Mouse (Mus musculus): ENCODE data around the gene Chit1. TPM values are rescaled to one million over a fixed set of nuclear protein-coding genes. Genes with fewer than 3 reads are reported as not detected.
A peak's percentile ranks its signal among the peaks of the same experiment; 100 is the strongest.

Chit1 gene
- polyA plus RNA-seq, 1 experiment, result not detected

- Histone ChIP-seq H3K36me3 (ENCODE audit: control insufficient read depth, insufficient read depth, low read length) (no peaks in the 10 kb centered on the region), H3K27me3 (replicated peaks; ENCODE audit: control insufficient read depth, insufficient read depth, low read length) (no peaks in the 10 kb centered on the region), H3K4me3 (ENCODE audit: insufficient read depth, low read depth, low read length) (peak overlapping the region; percentile 35), H3K27ac (ENCODE audit: insufficient read depth, low read depth, low read length) (peak overlapping the region; percentile 51), H3K4me1 (ENCODE audit: control insufficient read depth, insufficient read depth, low read length) (peaks cover 8% of the 10 kb centered on the region; the same call in 1 of the 2 replicates)
- 33% methylated on average over 16 of the region's 16 CpGs for WGBS
- TF ChIP-seq CTCF (conservative IDR thresholded peaks at IDR 0.05; ENCODE audit: insufficient read depth, insufficient read length, low read depth, low read length) (no peak), POLR2A (IDR thresholded peaks at IDR 0.05; ENCODE audit: low read depth, low read length) (no peak)
- DNase-seq, result peak; percentile 71
Measured at GRCm38 (mm10) chr1:134086811-134087398, 24.1 kb upstream of the Chit1 start.

DNA sequence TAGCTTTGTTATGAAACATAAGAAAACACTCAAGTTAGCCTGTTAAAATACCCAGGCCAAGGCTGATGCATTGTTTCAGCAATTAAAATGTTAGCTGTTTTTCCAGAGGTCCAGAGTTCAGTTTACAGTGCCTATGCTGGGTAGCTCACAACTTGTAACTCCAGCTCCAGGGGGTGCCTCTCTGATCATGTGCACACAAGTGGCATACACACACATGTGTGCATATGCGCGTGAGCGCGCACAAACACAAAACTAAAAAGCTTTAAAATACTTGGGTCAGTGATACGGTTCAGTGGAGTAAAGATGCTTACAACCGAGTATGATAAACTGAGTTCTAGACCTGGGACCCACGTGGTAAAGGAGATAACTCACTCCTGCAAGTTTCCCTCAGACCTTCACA lies 22.0 kb upstream of the Chit1 start:
- Histone ChIP-seq H3K27me3 (replicated peaks; ENCODE audit: control insufficient read depth, insufficient read depth, low read length) (no peaks in the 10 kb centered on the region), H3K36me3 (ENCODE audit: control insufficient read depth, insufficient read depth, low read length) (no peaks in the 10 kb centered on the region), H3K4me3 (ENCODE audit: insufficient read depth, low read depth, low read length) (no peak overlapping the region), H3K27ac (ENCODE audit: insufficient read depth, low read depth, low read length) (no peak overlapping the region), H3K4me1 (ENCODE audit: control insufficient read depth, insufficient read depth, low read length) (peaks cover 17% of the 10 kb centered on the region)
- no peak for TF ChIP-seq CTCF (conservative IDR thresholded peaks at IDR 0.05; ENCODE audit: insufficient read depth, insufficient read length, low read depth, low read length)
- TF ChIP-seq POLR2A (IDR thresholded peaks at IDR 0.05; ENCODE audit: low read depth, low read length), result no peak
- DNase-seq, result no peak
- 83% methylated on average over 7 of the region's 7 CpGs for WGBS

DNA sequence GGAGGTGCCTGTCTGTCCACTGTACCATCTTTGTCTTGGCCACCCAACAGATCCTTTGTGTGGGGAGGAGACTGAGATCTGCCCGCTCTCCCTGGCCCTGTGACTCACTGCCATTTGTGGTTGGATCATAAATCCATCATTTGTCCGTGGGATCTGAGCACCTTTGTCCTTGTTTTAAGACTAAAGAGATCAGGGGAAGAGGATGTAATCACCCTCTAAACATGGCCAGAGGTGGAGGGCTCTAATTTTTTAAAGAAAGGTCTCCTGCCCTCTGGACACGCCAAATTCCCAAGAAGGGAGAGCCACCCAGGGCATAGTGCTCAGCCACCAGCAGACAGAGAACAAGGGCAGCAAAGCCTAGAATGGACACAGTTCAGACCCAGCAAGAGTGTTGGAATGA lies 19.2 kb upstream of the Chit1 start:
- TF ChIP-seq CTCF (conservative IDR thresholded peaks at IDR 0.05; ENCODE audit: insufficient read depth, insufficient read length, low read depth, low read length) (no peak), POLR2A (IDR thresholded peaks at IDR 0.05; ENCODE audit: low read depth, low read length) (no peak)
- no peak overlapping the region for H3K27ac ChIP-seq (ENCODE audit: insufficient read depth, low read depth, low read length)
- peaks cover 10% of the 10 kb centered on the region for H3K4me1 ChIP-seq (ENCODE audit: control insufficient read depth, insufficient read depth, low read length)
- no peaks in the 10 kb centered on the region for H3K36me3 ChIP-seq (ENCODE audit: control insufficient read depth, insufficient read depth, low read length)
- DNase-seq, result no peak
- 79% methylated on average over 3 of the region's 3 CpGs for WGBS
- no peaks in the 10 kb centered on the region for H3K27me3 ChIP-seq (replicated peaks; ENCODE audit: control insufficient read depth, insufficient read depth, low read length)
- no peak overlapping the region for H3K4me3 ChIP-seq (ENCODE audit: insufficient read depth, low read depth, low read length)

DNA sequence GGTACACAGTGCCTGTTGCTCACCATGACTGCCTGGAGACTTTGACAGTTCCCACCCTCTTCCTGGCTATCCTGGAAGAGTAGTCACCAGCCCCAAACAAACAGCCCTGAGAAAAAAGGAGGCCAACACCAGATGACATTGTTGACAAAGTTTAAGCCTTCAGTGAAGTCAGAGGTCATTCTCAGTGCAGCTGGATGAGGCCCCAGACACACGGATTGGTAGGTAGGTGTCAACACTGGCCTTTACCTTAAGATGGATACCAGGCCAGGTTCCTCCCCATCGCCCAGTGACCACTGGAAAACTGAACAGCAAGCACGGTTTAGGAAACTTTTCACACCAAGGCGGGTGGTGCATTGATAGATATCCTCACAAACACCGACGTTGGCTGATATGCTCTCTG lies 18.7 kb upstream of the Chit1 start:
- Histone ChIP-seq H3K27ac (ENCODE audit: insufficient read depth, low read depth, low read length) (peak overlapping the region; percentile 78), H3K27me3 (replicated peaks; ENCODE audit: control insufficient read depth, insufficient read depth, low read length) (no peaks in the 10 kb centered on the region), H3K4me1 (ENCODE audit: control insufficient read depth, insufficient read depth, low read length) (peaks cover 10% of the 10 kb centered on the region), H3K36me3 (ENCODE audit: control insufficient read depth, insufficient read depth, low read length) (no peaks in the 10 kb centered on the region), H3K4me3 (ENCODE audit: insufficient read depth, low read depth, low read length) (no peak overlapping the region)
- 44% methylated on average over 6 of the region's 6 CpGs for WGBS
- DNase-seq, result no peak
- no peak for TF ChIP-seq CTCF (conservative IDR thresholded peaks at IDR 0.05; ENCODE audit: insufficient read depth, insufficient read length, low read depth, low read length)
- TF ChIP-seq POLR2A (IDR thresholded peaks at IDR 0.05; ENCODE audit: low read depth, low read length), result no peak

GRCm38 (mm10) chr1:134092852-134093770 lies 17.9 kb upstream of the Chit1 start:
- H3K27ac ChIP-seq (ENCODE audit: insufficient read depth, low read depth, low read length), result peak overlapping the region; percentile 78

GRCm38 (mm10) chr1:134093771-134094526 lies 17.1 kb upstream of the Chit1 start:
- TF ChIP-seq CTCF (conservative IDR thresholded peaks at IDR 0.05; ENCODE audit: insufficient read depth, insufficient read length, low read depth, low read length) (no peak), POLR2A (IDR thresholded peaks at IDR 0.05; ENCODE audit: low read depth, low read length) (no peak)
- H3K4me1 ChIP-seq (ENCODE audit: control insufficient read depth, insufficient read depth, low read length), result peaks cover 26% of the 10 kb centered on the region
- 0 out of 2 replicates have a peak overlapping the region, but pooled peaks have one; percentile 48 for H3K4me3 ChIP-seq (ENCODE audit: insufficient read depth, low read depth, low read length)
- H3K27me3 ChIP-seq (replicated peaks; ENCODE audit: control insufficient read depth, insufficient read depth, low read length), result no peaks in the 10 kb centered on the region
- DNase-seq, result peak; percentile 42
- 60% methylated on average over 13 of the region's 13 CpGs for WGBS
- H3K36me3 ChIP-seq (ENCODE audit: control insufficient read depth, insufficient read depth, low read length), result no peaks in the 10 kb centered on the region
- peak overlapping the region; percentile 74 for H3K27ac ChIP-seq (ENCODE audit: insufficient read depth, low read depth, low read length)

More at GRCm38 (mm10) chr1:134092852-134093770, 17.9 kb upstream of the Chit1 start:
- H3K4me1 ChIP-seq (ENCODE audit: control insufficient read depth, insufficient read depth, low read length), result peaks cover 17% of the 10 kb centered on the region
- TF ChIP-seq CTCF (conservative IDR thresholded peaks at IDR 0.05; ENCODE audit: insufficient read depth, insufficient read length, low read depth, low read length), result no peak
- peak; percentile 15 for TF ChIP-seq POLR2A (IDR thresholded peaks at IDR 0.05; ENCODE audit: low read depth, low read length)
- no peaks in the 10 kb centered on the region for H3K27me3 ChIP-seq (replicated peaks; ENCODE audit: control insufficient read depth, insufficient read depth, low read length)
- peak; percentile 96 for DNase-seq
- H3K36me3 ChIP-seq (ENCODE audit: control insufficient read depth, insufficient read depth, low read length), result no peaks in the 10 kb centered on the region
- H3K4me3 ChIP-seq (ENCODE audit: insufficient read depth, low read depth, low read length), result peak overlapping the region; percentile 48
- 3% methylated on average over 43 of the region's 43 CpGs for WGBS

Data from kidney, adult 2 months (tissue).